8 mouse cellular contexts compared by ENCODE assay signal in the genomic region with DNA sequence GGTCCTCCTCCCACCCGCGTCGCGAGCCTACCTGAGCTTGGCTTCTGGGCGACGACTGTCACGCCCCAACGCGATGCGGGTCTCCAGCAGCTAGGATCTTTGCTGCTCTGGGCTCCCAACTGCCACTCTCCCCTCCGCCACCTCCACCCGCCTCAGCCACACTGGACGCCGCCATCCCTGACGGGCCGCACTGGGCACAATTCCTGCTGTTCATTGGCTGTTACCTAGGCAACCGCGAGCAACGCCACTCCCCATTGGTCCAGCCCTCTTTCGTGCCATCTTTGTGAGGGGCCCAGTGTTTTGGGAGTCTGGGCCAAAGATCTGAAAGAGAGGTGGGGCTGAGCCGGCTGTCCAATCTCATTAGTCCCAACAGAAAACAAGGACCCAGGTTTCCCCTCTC. TPM values are rescaled to one million over a fixed set of nuclear protein-coding genes. Genes with fewer than 3 reads are reported as not detected.
DNase-seq lines count a peak whose midpoint lies in the region; ATAC-seq lines count a peak whose summit lies in the region.

Gene Morn4, minus strand, starts transcription at position 192 of the 400 bp plus-strand sequence.

- peak within 1 kb of the TSS; percentile 78 for H3K27ac ChIP-seq in hindbrain, embryonic 16.5 days (ENCODE audit: low read depth, low read length)

- peak within 1 kb of the TSS; percentile 86 for H3K4me2 ChIP-seq in hindbrain, embryonic 16.5 days (ENCODE audit: low read length)

- no peaks in the 10 kb centered on the region for H3K27me3 ChIP-seq in hindbrain, embryonic 16.5 days (replicated peaks; ENCODE audit: control insufficient read depth, insufficient read depth, low read length)

- no peaks in the 10 kb centered on the region for H3K9me3 ChIP-seq in hindbrain, embryonic 16.5 days (ENCODE audit: control insufficient read depth, low read length)

- peak within 1 kb of the TSS; percentile 90 for H3K4me3 ChIP-seq in hindbrain, embryonic 16.5 days (ENCODE audit: low read length)

- WGBS in hindbrain, embryonic 16.5 days: 0% methylated on average over 21 of the region's 21 CpGs

- H3K9ac ChIP-seq in hindbrain, embryonic 16.5 days (ENCODE audit: low read depth, low read length): peak within 1 kb of the TSS; percentile 94

- H3K36me3 ChIP-seq in hindbrain, embryonic 16.5 days (ENCODE audit: control insufficient read depth, insufficient read depth, low read length): no peaks in the 10 kb centered on the region

- peak; percentile 83 for ATAC-seq in hindbrain, embryonic 16.5 days
- no peak for ATAC-seq in inflammation-experienced regulatory T-cells, adult 6 months

- peak; percentile 90 for DNase-seq in adrenal gland, adult 2 months
- DNase-seq in cerebellum, postnatal 4 days (ENCODE audit: low spot score in 2 of 2): peak; percentile 87 to 92
- DNase-seq in gastrocnemius, adult 8-10 months (ENCODE audit: low spot score in 2 of 2): peak; percentile 35 to 53
- peak; percentile 93 to 94 for DNase-seq in left cerebral cortex, adult 18-20 months (ENCODE audit: low spot score in 2 of 2)
- peak; percentile 84 for DNase-seq in lung, postnatal 36 days
- DNase-seq in right cerebral cortex, postnatal 10 days (ENCODE audit: low spot score in 2 of 2): peak; percentile 97 to 98

- H3K4me1 ChIP-seq in hindbrain, embryonic 16.5 days (ENCODE audit: control insufficient read depth, insufficient read depth, low read depth, low read length): peaks cover 15% of the 10 kb centered on the region

RNA-seq across cellular contexts. Expression of gene Morn4, which starts in this region (rescaled TPM):
- total RNA-seq in adrenal gland, adult 2 months (2021): 10 to 100 TPM in 1 of 2 experiments, 1 to 10 TPM in 1; 7.5 to 15.5 TPM
- 10.6 and 13.0 TPM in 2 replicates for polyA plus RNA-seq in adrenal gland, adult 2 months (2012; rRNA removed)
- total RNA-seq in gastrocnemius, adult 8-10 months (2022): 1 to 10 TPM; 3.3 to 7.6 (median 5.3) TPM
- polyA plus RNA-seq in hindbrain, embryonic 16.5 days (2015; fragmentation: Nextera tagmentation; extraction: Ambion mirVana): 137 and 139 TPM in 2 replicates
- total RNA-seq in left cerebral cortex, adult 18-20 months (2021): 10 to 100 TPM; 66.2 to 67.8 TPM
- polyA plus RNA-seq in inflammation-experienced regulatory T-cells, adult 6 months (2017; shearing (Covaris generic)): under 1 TPM; 0.55 to 0.75 (median 0.65) TPM

Comparison
In these comparisons a context has a peak if more than half of its experiments do, and no peak if none do; other contexts are left out.
1. RNA of gene Morn4 (total RNA-seq): 66.2 to 67.8 TPM in left cerebral cortex, adult 18-20 months; 7.5 to 15.5 TPM in adrenal gland, adult 2 months and 3.3 to 7.6 TPM in gastrocnemius, adult 8-10 months; every median in the first group is over 4 times any median in the second.
2. DNase-seq: peak in every context shown above with its lines; median percentile 98 in right cerebral cortex, postnatal 10 days; 94 in left cerebral cortex, adult 18-20 months; 90 in adrenal gland, adult 2 months; 90 in cerebellum, postnatal 4 days; 84 in lung, postnatal 36 days; 44 in gastrocnemius, adult 8-10 months.